Mouse (Mus musculus) bone marrow macrophage, adult 2 months (primary cell): ENCODE data around the gene Nlrp6. TPM values are rescaled to one million over a fixed set of nuclear protein-coding genes. Genes with fewer than 3 reads are reported as not detected.
A peak's percentile ranks its signal among the peaks of the same experiment; 100 is the strongest.

Source experiments
- H3K27ac ChIP-seq: 2 replicates; pipeline ENCODE4 v1.5.1; 2012; ENCODE audit warnings: low read depth, low read length; ENCODE audit not compliant: insufficient read depth
- H3K4me1 ChIP-seq: 2 replicates; pipeline ENCODE4 v1.6.1; 2012; ENCODE audit warnings: low read length; ENCODE audit not compliant: control insufficient read depth, insufficient read depth
- H3K4me3 ChIP-seq: 2 replicates; pipeline ENCODE4 v1.5.1; 2012; ENCODE audit warnings: mild to moderate bottlenecking, low read length, moderate library complexity; ENCODE audit not compliant: insufficient read depth
- CTCF ChIP-seq: IDR thresholded peaks from 2 replicates; pipeline ENCODE4 v1.5.1; 2012; ENCODE audit warnings: low read depth, mild to moderate bottlenecking, low read length, moderate library complexity
- POLR2A ChIP-seq: IDR thresholded peaks from 2 replicates; pipeline ENCODE4 v1.6.1; 2012; ENCODE audit warnings: mild to moderate bottlenecking, low read depth, low read length, borderline replicate concordance
- polyA plus RNA-seq: library from polyadenylated mRNA; stranded (reverse); fragments of >200 nt; gene quantifications from 2 replicates; pipeline ENCODE4 v1.2.4, GENCODE M21; 2012; ENCODE audit not compliant: missing spikeins, insufficient read depth, insufficient read length

Gene Nlrp6
- polyA plus RNA-seq, 1 experiment = not detected

DNA sequence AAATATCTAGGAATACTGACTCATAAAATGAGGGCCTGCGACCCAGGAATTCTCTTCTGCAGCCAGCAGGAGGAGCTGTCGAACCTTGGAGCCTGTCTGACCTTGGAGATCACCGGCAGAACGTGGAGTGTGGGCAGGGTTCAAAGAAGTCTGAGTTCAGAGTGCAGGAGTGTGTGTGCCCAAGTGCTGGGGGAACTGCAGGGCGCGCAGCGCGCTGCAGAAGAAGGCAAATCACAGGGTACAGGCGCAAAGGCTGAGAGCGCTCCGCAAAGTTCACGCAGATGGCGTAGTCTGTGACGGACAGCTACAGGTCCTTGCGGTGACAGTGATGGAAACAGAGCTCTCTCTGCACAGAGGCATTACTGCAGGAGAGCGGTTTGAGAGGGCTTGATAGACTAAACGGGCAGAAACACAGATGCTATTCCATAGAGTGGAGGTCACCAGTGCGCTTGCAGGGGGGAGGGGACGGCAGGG is 12.0 kb upstream of the Nlrp6 start:
- Histone ChIP-seq H3K4me3 (peak overlapping the region; percentile 51), H3K27ac (no peak overlapping the region), H3K4me1 (peaks cover 8% of the 10 kb centered on the region)
- TF ChIP-seq POLR2A (no peak), CTCF (peak; percentile 68)

DNA sequence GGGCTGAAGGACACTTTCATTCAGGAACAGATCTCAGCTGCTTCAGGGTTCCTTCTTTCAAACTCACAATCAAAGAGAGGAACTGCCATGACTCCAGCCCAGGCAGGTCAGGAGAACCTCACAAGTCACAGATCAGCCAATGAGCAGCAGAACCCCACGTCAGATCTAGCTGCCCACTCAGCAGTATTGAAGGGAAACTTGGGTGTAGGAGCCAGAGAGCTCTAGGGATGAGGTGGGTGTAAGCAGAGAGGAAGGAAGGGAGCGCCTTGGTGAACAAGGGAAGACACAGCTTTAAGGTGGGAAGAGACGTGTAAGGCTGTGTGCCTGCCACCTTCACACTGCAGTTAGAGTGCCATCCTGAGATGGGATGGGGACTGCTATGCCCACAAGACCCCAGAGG is 8.4 kb upstream of the Nlrp6 start:
- peaks cover 10% of the 10 kb centered on the region for H3K4me1 ChIP-seq
- H3K4me3 ChIP-seq = no peak overlapping the region
- TF ChIP-seq POLR2A (no peak), CTCF (no peak)
- no peak overlapping the region for H3K27ac ChIP-seq

DNA sequence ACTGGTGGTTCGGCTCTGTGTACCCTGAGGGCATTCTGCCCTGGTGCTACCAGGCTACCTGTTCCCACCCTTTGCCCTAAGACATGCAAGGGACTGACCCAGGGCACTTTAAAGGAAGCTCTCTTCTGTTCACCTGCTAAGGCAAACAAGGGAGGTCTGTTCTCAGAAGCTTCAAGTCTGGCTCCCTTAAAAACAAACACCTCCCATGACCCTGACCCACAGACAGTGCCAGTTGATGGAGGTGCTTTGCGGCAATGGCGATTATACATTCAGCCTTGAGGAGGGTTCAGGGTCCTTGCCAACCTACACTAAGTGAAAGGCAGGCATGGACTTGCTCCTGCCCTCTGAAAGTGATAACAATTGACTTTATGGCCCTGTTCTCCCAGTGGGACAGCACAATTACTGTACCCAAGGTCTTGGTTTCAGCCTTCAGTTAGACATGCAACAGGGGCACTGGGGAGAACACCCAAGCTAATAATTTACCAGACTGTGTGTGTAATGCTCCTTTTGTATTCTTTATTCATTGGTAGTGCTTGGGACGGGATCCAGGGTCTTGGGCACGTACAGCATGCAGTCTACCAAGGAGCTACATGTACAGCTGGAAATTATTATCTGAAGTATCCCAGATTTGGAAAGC is 7.7 kb upstream of the Nlrp6 start:
- Histone ChIP-seq H3K27ac (no peak overlapping the region), H3K4me1 (peaks cover 10% of the 10 kb centered on the region), H3K4me3 (no peak overlapping the region)
- no peak for TF ChIP-seq POLR2A
- TF ChIP-seq CTCF = no peak

DNA sequence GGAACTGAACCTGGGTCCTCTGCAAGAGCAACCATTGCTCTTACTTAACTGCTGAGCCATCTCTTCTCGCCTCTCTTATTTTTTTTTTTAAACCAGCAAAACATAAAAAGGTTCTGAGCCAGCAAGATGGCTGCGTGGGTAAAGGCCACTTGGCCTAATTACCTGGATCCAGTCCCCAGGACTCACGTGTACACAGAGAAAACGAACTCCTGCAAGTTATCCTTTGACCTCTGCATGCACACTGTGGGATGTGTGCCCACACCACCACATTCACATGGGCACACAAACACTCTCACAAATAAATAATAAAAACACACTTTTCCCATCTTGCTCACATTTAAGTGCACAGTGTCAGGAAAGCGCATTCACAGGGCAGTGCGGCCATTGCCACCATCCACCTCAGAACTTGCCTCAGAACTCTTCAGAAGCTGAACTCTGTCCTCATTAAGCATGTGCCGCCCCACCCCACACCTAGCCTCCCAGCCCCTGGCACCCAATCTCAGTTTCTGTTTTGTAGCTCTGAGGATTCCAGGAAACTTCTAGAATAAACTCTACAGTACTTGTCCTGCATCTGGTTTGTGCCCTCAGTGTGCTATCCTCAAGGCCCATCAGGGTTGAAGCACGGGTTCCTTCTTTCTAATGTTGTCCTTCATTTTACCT is 6.5 kb upstream of the Nlrp6 start:
- Histone ChIP-seq H3K4me3 (no peak overlapping the region), H3K27ac (no peak overlapping the region), H3K4me1 (peaks cover 12% of the 10 kb centered on the region)
- no peak for TF ChIP-seq CTCF
- no peak for TF ChIP-seq POLR2A

DNA sequence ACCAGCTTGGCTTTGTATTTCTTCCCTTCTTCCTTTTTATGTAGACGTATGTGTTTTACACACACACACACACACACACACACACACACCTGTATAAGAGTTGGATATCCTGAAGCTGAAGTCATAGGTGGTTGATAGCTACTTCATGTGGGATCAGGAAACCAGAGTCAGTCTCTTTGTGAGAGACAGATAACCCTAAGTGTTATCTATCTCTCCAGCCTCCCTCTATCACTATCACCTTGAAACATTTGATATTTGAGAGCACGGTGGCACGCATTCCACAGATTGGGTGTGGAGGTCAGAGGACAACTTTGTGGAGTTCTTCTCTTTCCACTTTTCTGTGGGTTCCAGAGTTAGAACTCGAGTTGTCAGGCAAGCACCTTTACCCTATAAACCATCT is 791 bp upstream of the Nlrp6 start:
- TF ChIP-seq CTCF (no peak), POLR2A (no peak)
- Histone ChIP-seq H3K27ac (no peak overlapping the region), H3K4me1 (peaks cover 5% of the 10 kb centered on the region), H3K4me3 (no peak overlapping the region)

DNA sequence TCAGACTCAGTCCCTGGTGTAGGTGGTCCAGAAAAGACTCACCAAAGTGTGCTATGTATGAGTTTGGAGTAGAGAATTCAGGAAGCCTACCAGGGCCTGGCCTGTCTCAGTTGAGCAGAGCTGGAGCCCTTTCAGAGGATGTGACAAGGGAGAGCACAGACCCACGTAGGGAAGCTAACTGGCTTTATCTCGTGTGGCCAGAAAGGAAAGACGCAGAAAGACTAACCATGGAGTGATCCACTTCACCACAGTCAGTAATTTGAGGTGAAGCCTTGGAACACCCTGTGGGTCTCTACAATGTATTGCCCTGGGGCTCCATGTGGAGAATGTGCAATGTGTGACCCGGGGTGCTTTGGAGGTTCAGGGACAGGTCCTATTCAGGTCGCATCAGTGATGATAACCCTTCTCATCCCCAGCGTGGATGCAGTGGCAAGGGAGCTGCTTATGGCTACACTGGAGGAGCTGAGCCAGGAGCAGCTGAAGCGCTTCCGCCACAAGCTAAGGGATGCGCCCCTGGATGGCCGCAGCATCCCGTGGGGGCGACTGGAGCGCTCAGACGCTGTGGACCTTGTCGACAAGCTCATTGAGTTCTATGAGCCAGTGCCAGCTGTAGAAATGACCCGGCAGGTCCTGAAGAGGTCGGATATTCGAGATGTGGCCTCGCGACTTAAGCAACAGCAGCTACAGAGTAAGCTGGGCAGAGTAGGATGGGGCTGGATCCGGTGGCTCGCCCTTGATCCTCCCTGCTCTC is 698 bp downstream of the Nlrp6 start:
- Histone ChIP-seq H3K4me1 (peaks cover 5% of the 10 kb centered on the region), H3K4me3 (no peak overlapping the region), H3K27ac (no peak overlapping the region)
- no peak for TF ChIP-seq POLR2A
- no peak for TF ChIP-seq CTCF

DNA sequence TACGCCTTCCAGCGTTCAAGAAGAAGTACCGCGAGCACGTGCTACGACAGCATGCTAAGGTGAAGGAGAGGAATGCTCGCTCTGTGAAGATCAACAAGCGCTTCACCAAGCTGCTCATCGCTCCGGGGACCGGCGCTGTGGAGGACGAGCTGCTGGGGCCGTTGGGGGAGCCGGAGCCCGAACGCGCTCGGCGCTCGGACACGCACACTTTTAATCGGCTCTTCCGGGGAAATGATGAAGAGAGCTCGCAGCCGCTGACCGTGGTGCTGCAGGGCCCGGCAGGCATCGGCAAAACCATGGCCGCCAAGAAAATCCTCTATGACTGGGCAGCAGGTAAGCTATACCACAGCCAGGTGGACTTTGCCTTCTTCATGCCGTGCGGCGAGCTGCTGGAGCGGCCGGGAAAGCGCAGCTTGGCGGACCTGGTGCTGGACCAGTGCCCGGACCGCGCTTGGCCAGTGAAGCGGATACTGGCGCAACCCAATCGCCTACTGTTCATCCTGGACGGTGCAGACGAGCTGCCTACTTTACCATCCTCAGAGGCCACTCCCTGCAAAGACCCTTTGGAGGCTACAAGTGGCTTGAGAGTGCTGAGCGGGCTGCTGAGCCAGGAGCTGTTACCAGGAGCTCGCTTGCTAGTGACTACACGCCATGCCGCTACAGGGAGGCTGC is 1.8 kb downstream of the Nlrp6 start:
- Histone ChIP-seq H3K4me3 (peak overlapping the region; percentile 45), H3K4me1 (peaks cover 3% of the 10 kb centered on the region; the same call in 1 of the 2 replicates), H3K27ac (no peak overlapping the region)
- TF ChIP-seq POLR2A (no peak), CTCF (no peak)

DNA sequence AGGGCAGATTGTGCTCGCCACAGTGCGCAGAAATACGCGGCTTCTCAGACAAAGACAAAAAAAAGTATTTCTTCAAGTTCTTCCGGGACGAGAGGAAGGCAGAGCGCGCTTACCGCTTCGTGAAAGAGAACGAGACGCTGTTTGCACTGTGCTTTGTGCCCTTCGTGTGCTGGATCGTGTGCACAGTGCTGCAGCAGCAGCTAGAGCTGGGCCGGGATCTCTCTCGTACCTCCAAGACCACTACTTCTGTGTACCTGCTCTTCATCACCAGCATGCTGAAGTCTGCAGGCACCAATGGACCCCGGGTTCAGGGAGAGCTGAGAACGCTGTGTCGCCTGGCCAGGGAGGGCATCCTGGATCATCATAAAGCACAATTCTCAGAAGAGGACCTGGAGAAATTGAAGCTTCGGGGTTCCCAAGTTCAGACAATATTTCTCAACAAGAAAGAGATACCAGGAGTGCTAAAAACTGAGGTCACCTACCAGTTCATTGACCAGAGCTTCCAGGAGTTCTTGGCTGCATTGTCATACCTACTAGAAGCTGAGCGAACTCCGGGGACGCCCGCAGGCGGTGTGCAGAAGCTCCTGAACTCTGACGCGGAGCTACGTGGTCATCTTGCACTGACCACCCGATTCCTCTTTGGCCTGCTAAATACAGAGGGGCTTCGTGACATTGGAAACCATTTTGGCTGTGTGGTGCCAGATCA is 2.5 kb downstream of the Nlrp6 start:
- TF ChIP-seq CTCF (no peak), POLR2A (no peak)
- Histone ChIP-seq H3K4me3 (no peak overlapping the region), H3K27ac (no peak overlapping the region), H3K4me1 (peaks cover 2% of the 10 kb centered on the region; the same call in 1 of the 2 replicates)

DNA sequence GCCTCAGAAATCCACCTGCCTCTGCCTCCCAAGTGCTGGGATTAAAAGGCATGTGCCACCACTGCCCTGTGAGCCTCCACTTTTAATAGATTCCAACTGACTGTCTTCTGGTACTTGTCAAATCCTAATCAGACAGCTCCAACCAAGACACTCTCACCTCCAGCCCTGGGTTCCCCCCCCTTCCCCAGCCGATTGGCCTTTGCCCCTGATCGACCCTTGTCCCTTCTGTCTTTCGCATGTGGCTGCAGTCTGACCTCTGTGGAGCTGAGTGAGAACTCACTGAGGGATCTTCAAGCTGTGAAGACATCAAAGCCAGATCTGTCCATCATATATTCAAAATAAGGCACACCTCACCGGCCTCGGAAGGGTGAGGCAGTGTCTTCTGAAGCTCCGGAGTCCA is 6.5 kb downstream of the Nlrp6 start:
- H3K4me1 ChIP-seq = no peaks in the 10 kb centered on the region
- TF ChIP-seq CTCF (no peak), POLR2A (no peak)
- no peak overlapping the region for H3K4me3 ChIP-seq
- H3K27ac ChIP-seq = no peak overlapping the region

DNA sequence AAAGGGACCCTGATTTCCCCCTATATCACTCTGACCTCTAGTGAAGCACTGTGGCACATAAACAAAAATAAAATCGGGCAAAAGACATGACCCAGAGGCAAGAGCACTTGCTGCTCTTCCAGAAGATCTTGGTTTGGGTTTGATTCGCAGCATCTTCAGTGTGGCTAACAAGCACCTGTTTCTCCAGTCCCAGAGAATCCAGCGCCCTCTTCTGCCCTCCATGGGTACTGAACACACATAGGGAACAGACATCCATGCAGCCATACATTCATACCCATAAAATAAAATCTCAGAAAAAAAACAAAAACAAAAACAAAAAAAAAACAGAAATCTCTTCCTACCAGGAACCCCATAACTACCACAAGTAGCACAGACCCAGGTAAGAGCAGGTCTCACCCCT is 17.7 kb downstream of the Nlrp6 start:
- Histone ChIP-seq H3K4me1 (peaks cover 21% of the 10 kb centered on the region), H3K27ac (no peak overlapping the region), H3K4me3 (no peak overlapping the region)
- TF ChIP-seq POLR2A = no peak
- TF ChIP-seq CTCF = no peak
